Mouse (Mus musculus): ENCODE results near the gene Fam131b. TPM values are rescaled to one million over a fixed set of nuclear protein-coding genes. Genes with fewer than 3 reads are reported as not detected.

The Fam131b gene
- total and polyA plus RNA-seq, 2 experiments from 2014 or later: 5.6 to 59.2 TPM

- ATAC-seq: no peak
- no peaks in the 10 kb centered on the region for H3K27me3 ChIP-seq (ENCODE audit: insufficient read depth, low read length)
- no peak for DNase-seq
- no peak overlapping the region for H3K9ac ChIP-seq
- H3K4me3 ChIP-seq (ENCODE audit: low read depth, low read length): no peak overlapping the region
- H3K4me2 ChIP-seq (ENCODE audit: low read depth): no peak overlapping the region
- H3K9me3 ChIP-seq (ENCODE audit: low read length): no peaks in the 10 kb centered on the region
- TF ChIP-seq CTCF (IDR thresholded peaks at IDR 0.05; ENCODE audit: low read depth): no peak
- no peak overlapping the region for H3K27ac ChIP-seq (ENCODE audit: low read depth, low read length)
- no peaks in the 10 kb centered on the region for H3K4me1 ChIP-seq (ENCODE audit: insufficient read depth)
- WGBS: 93% methylated on average over 5 of the region's 5 CpGs
- peaks cover 9% of the 10 kb centered on the region; the same call in 1 of the 2 replicates for H3K36me3 ChIP-seq (ENCODE audit: insufficient read depth)
Observed at GRCm38 (mm10) chr6:42299362-42299761, 25.1 kb downstream of the Fam131b start.

GRCm38 (mm10) chr6:42295549-42296094, 28.8 kb downstream of the Fam131b start:
- TF ChIP-seq CTCF (IDR thresholded peaks at IDR 0.05; ENCODE audit: low read depth): no peak
- Histone ChIP-seq H3K27me3 (ENCODE audit: insufficient read depth, low read length) (no peaks in the 10 kb centered on the region), H3K36me3 (ENCODE audit: insufficient read depth) (peaks cover 28% of the 10 kb centered on the region), H3K4me3 (ENCODE audit: low read depth, low read length) (no peak overlapping the region), H3K27ac (ENCODE audit: low read depth, low read length) (no peak overlapping the region), H3K9ac (no peak overlapping the region), H3K9me3 (ENCODE audit: low read length) (no peaks in the 10 kb centered on the region), H3K4me2 (ENCODE audit: low read depth) (no peak overlapping the region), H3K4me1 (ENCODE audit: insufficient read depth) (no peaks in the 10 kb centered on the region)
- DNase-seq: no peak
- ATAC-seq: no peak
- WGBS: 90% methylated on average over 3 of the region's 3 CpGs

- peaks cover 23% of the 10 kb centered on the region for H3K36me3 ChIP-seq (ENCODE audit: insufficient read depth)
- ATAC-seq (no peak), DNase-seq (no peak)
- no peaks in the 10 kb centered on the region for H3K4me1 ChIP-seq (ENCODE audit: insufficient read depth)
- WGBS: 94% methylated on average over 6 of the region's 6 CpGs
- no peak overlapping the region for H3K27ac ChIP-seq (ENCODE audit: low read depth, low read length)
- no peak overlapping the region for H3K9ac ChIP-seq
- no peak overlapping the region for H3K4me3 ChIP-seq (ENCODE audit: low read depth, low read length)
- H3K4me2 ChIP-seq (ENCODE audit: low read depth): no peak overlapping the region
- no peaks in the 10 kb centered on the region for H3K9me3 ChIP-seq (ENCODE audit: low read length)
- no peak for TF ChIP-seq CTCF (IDR thresholded peaks at IDR 0.05; ENCODE audit: low read depth)
- H3K27me3 ChIP-seq (ENCODE audit: insufficient read depth, low read length): no peaks in the 10 kb centered on the region
Observed at GRCm38 (mm10) chr6:42293327-42293726, 31.1 kb downstream of the Fam131b start.

DNA sequence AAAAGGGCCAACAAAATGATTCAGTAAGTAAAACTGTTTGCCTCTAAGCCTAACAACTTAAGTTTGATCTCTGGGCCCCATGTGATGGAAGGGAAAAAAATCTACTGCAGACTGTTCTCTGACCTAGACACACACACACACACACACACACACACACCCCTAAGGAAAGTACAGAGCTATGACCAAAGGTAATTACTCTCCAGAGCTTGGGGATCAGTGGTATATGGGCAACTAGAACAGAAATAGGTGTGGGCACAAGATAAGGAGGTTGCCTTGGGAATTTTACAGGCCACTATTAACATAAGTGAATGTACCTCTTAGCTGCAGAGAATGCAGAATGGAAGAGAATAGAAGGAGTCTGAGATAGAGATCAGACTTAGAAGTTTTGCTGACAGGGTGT, 36.9 kb downstream of the Fam131b start:
- no peaks in the 10 kb centered on the region for H3K27me3 ChIP-seq (ENCODE audit: insufficient read depth, low read length)
- no peak for TF ChIP-seq CTCF (IDR thresholded peaks at IDR 0.05; ENCODE audit: low read depth)
- H3K36me3 ChIP-seq (ENCODE audit: insufficient read depth): peaks cover 30% of the 10 kb centered on the region
- ATAC-seq: no peak
- H3K9me3 ChIP-seq (ENCODE audit: low read length): no peaks in the 10 kb centered on the region
- H3K9ac ChIP-seq: no peak overlapping the region
- H3K27ac ChIP-seq (ENCODE audit: low read depth, low read length): no peak overlapping the region
- H3K4me2 ChIP-seq (ENCODE audit: low read depth): no peak overlapping the region
- no peak for DNase-seq
- no peaks in the 10 kb centered on the region for H3K4me1 ChIP-seq (ENCODE audit: insufficient read depth)
- H3K4me3 ChIP-seq (ENCODE audit: low read depth, low read length): no peak overlapping the region

DNA sequence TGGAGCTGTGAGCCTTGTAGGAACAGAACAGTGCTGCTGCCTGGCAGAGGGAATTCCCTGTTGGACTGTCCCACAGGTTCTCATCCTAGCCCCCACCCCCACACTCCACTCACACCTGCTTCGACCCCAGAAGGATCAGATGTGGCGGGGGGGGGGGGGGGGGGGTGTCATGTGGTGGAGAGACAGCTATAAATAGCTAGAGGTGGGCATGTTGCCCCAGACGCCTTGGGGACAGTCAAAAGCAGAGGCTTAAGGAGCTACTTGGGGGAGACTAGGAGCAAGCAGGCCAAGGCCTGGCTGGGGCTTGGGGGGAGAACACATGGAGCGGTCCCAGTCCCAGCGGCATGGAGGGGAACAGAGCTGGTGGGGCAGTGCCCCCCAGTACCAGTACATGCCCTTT, 38.0 kb downstream of the Fam131b start, which contains the start of gene Clcn1:
Clcn1 (plus strand) TSS at position 238 of the 400 bp plus-strand sequence.
- Histone ChIP-seq H3K4me3 (ENCODE audit: low read depth, low read length) (no peak within 1 kb of the TSS), H3K9ac (no peak within 1 kb of the TSS), H3K4me1 (ENCODE audit: insufficient read depth) (no peaks in the 10 kb centered on the region), H3K27ac (ENCODE audit: low read depth, low read length) (no peak within 1 kb of the TSS), H3K36me3 (ENCODE audit: insufficient read depth) (peaks cover 32% of the 10 kb centered on the region), H3K9me3 (ENCODE audit: low read length) (no peaks in the 10 kb centered on the region), H3K4me2 (ENCODE audit: low read depth) (no peak within 1 kb of the TSS), H3K27me3 (ENCODE audit: insufficient read depth, low read length) (no peaks in the 10 kb centered on the region)
- DNase-seq (no peak), ATAC-seq (no peak)
- no peak for TF ChIP-seq CTCF (IDR thresholded peaks at IDR 0.05; ENCODE audit: low read depth)
- 78% methylated on average over 4 of the region's 5 CpGs for WGBS

- 82% methylated on average over 5 of the region's 5 CpGs for WGBS
- Histone ChIP-seq H3K9ac (no peak overlapping the region), H3K4me1 (ENCODE audit: insufficient read depth) (no peaks in the 10 kb centered on the region), H3K4me2 (ENCODE audit: low read depth) (no peak overlapping the region), H3K9me3 (ENCODE audit: low read length) (no peaks in the 10 kb centered on the region), H3K4me3 (ENCODE audit: low read depth, low read length) (no peak overlapping the region), H3K27me3 (ENCODE audit: insufficient read depth, low read length) (no peaks in the 10 kb centered on the region), H3K36me3 (ENCODE audit: insufficient read depth) (peaks cover 57% of the 10 kb centered on the region), H3K27ac (ENCODE audit: low read depth, low read length) (no peak overlapping the region)
- ATAC-seq (no peak), DNase-seq (no peak)
- no peak for TF ChIP-seq CTCF (IDR thresholded peaks at IDR 0.05; ENCODE audit: low read depth)
Observed at GRCm38 (mm10) chr6:42282865-42283528, 41.4 kb downstream of the Fam131b start.

DNA sequence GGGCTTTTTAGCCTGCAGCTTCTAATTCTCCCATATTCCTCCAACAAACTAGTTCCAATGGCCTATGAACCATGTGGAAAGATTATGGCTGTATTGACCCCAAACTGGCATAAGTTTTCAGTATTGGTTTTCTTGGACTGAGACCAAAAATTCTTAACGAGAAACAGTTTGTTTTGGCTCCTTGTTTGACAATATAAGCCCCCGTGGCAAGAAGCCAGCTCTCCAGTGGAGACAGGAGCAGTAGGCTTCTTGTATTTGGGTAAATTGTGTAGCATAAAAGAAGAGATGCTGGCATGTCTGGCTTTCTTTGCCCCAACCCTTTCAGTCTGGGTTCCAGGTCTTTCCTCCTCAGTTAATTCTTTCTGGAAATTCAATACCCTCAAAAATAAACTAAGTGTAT, 48.3 kb downstream of the Fam131b start:
- no peak for ATAC-seq
- WGBS: 32% methylated on average over 2 of the region's 2 CpGs
- TF ChIP-seq CTCF (IDR thresholded peaks at IDR 0.05; ENCODE audit: low read depth): no peak

More for the DNA sequence above, 48.3 kb downstream of the Fam131b start:
- Histone ChIP-seq H3K4me2 (ENCODE audit: low read depth) (no peak overlapping the region), H3K36me3 (ENCODE audit: insufficient read depth) (peaks cover 80% of the 10 kb centered on the region), H3K27ac (ENCODE audit: low read depth, low read length) (no peak overlapping the region), H3K9ac (no peak overlapping the region), H3K27me3 (ENCODE audit: insufficient read depth, low read length) (no peaks in the 10 kb centered on the region), H3K4me3 (ENCODE audit: low read depth, low read length) (no peak overlapping the region), H3K9me3 (ENCODE audit: low read length) (no peaks in the 10 kb centered on the region), H3K4me1 (ENCODE audit: insufficient read depth) (no peaks in the 10 kb centered on the region)
- DNase-seq: no peak

Data from forebrain, postnatal 0 days (tissue).